Mouse (Mus musculus) thymus, adult 2 months (tissue): ENCODE data around the gene Olfr524.

Experiments
- CTCF ChIP-seq: fragments of 200-500 bp; IDR thresholded peaks from 2 replicates; pipeline ENCODE4 v1.5.1; 2012; ENCODE audit warnings: mild to moderate bottlenecking, control low read depth, low read length, moderate library complexity, borderline replicate concordance; ENCODE audit not compliant: control insufficient read depth, poor library complexity, insufficient read depth; ENCODE audit errors: extremely low read depth
- POLR2A ChIP-seq: fragments of 200-500 bp; IDR thresholded peaks from 2 replicates; pipeline ENCODE4 v1.6.1; 2012; ENCODE audit warnings: mild to moderate bottlenecking, low read length, control low read depth, moderate library complexity; ENCODE audit not compliant: control insufficient read depth, poor library complexity, insufficient read depth; ENCODE audit errors: extremely low read depth

DNA sequence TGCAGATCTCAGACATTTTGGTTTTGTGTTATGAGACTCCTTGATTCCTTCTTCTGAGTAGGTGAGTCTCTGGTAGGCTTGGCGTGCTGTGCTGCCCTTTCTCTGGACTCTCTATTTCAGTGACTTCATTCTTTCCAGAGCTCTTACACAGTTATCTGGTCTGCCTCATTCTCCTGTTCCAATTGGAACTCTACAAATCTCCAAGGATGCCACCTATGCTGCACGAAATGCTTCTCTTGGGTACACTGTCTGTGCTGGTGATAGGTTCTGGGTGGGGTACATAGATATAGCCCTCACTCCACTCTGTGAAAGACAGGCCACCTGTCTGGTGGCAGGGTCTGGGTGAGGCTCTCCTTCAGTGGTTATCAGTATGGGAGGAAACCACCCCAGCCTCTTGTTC is 12.2 kb upstream of the Olfr524 start, which contains the start of gene Cd163l1:
- TF ChIP-seq POLR2A (no peak), CTCF (no peak)
